Mouse (Mus musculus): ENCODE data around the gene Mettl27. TPM values are rescaled to one million over a fixed set of nuclear protein-coding genes. Genes with fewer than 3 reads are reported as not detected.
"Not testable (repeated sequence)": the region's sequence is repeated elsewhere in the genome, so short reads cannot be mapped to it uniquely, and the experiment has no call there.

The Mettl27 gene
- total RNA-seq, 2 experiments from 2014 or later = 7.3 TPM

GRCm38 (mm10) chr5:134918071-134918832 lies 13.9 kb upstream of the Mettl27 start:
- peak; percentile 34 to 63 for DNase-seq (ENCODE audit: low spot score in 2 of 2)
- intact Hi-C loops (cut with DNase I) = no loop called here

GRCm38 (mm10) chr5:134919097-134919496 lies 13.1 kb upstream of the Mettl27 start:
- intact Hi-C loops (cut with DNase I) = no loop called here
- DNase-seq (ENCODE audit: low spot score in 2 of 2) = no peak

- DNase-seq (ENCODE audit: low spot score in 2 of 2) = peak in 1 of 2 experiments; percentile 9
- intact Hi-C loops (cut with DNase I) = no loop called here
Measured at GRCm38 (mm10) chr5:134920106-134920687, 12.0 kb upstream of the Mettl27 start.

- DNase-seq (ENCODE audit: low spot score in 2 of 2) = no peak
- intact Hi-C loops (cut with DNase I) = no loop called here
Measured at GRCm38 (mm10) chr5:134921106-134921505, 11.1 kb upstream of the Mettl27 start.

- intact Hi-C loops (cut with DNase I) = no loop called here
- DNase-seq (ENCODE audit: low spot score in 2 of 2) = peak in 1 of 2 experiments; percentile 24
Measured at GRCm38 (mm10) chr5:134923141-134923540, 9.0 kb upstream of the Mettl27 start.

GRCm38 (mm10) chr5:134926726-134927125 lies 5.4 kb upstream of the Mettl27 start:
- intact Hi-C loops (cut with DNase I) = no loop called here
- DNase-seq (ENCODE audit: low spot score in 2 of 2) = no peak

- intact Hi-C loops (cut with DNase I) = loop anchor here (5.0 kb wide), 1 partner anchor 37 kb away; no protein-coding TSS in a partner anchor
- DNase-seq (ENCODE audit: low spot score in 2 of 2) = no peak
Measured at GRCm38 (mm10) chr5:134929988-134930387, 2.2 kb upstream of the Mettl27 start.

GRCm38 (mm10) chr5:134932903-134933276 lies 722 bp downstream of the Mettl27 start:
- DNase-seq (ENCODE audit: low spot score in 2 of 2) = peak; percentile 23 to 48
- intact Hi-C loops (cut with DNase I) = loop anchor here (5.0 kb wide), 1 partner anchor 34 kb away; no protein-coding TSS in a partner anchor

GRCm38 (mm10) chr5:134933281-134933680 lies 1.1 kb downstream of the Mettl27 start:
- intact Hi-C loops (cut with DNase I) = loop anchor here (5.0 kb wide), 1 partner anchor 34 kb away; no protein-coding TSS in a partner anchor
- no peak for DNase-seq (ENCODE audit: low spot score in 2 of 2)

- not testable (repeated sequence) for DNase-seq (ENCODE audit: low spot score in 2 of 2)
- intact Hi-C loops (cut with DNase I) = loop anchor here (5.0 kb wide), 1 partner anchor 34 kb away; no protein-coding TSS in a partner anchor
Measured at GRCm38 (mm10) chr5:134933686-134934085, 1.5 kb downstream of the Mettl27 start.

- intact Hi-C loops (cut with DNase I) = loop anchor here (5.0 kb wide), 1 partner anchor 33 kb away; no protein-coding TSS in a partner anchor
- no peak for DNase-seq (ENCODE audit: low spot score in 2 of 2)
Measured at GRCm38 (mm10) chr5:134934666-134935065, 2.5 kb downstream of the Mettl27 start.

GRCm38 (mm10) chr5:134936051-134936450 lies 3.9 kb downstream of the Mettl27 start:
- DNase-seq (ENCODE audit: low spot score in 2 of 2) = no peak
- intact Hi-C loops (cut with DNase I) = no loop called here

- intact Hi-C loops (cut with DNase I) = no loop called here
- no peak for DNase-seq (ENCODE audit: low spot score in 2 of 2)
Measured at GRCm38 (mm10) chr5:134936626-134937185, 4.5 kb downstream of the Mettl27 start.

GRCm38 (mm10) chr5:134939069-134939468 lies 6.9 kb downstream of the Mettl27 start:
- no peak for DNase-seq (ENCODE audit: low spot score in 2 of 2)
- intact Hi-C loops (cut with DNase I) = no loop called here

GRCm38 (mm10) chr5:134939554-134939953 lies 7.4 kb downstream of the Mettl27 start:
- intact Hi-C loops (cut with DNase I); DNase-seq (ENCODE audit: low spot score in 2 of 2): not testable (repeated sequence)

GRCm38 (mm10) chr5:134941472-134942209 lies 9.5 kb downstream of the Mettl27 start:
- intact Hi-C loops (cut with DNase I) = no loop called here
- no peak for DNase-seq (ENCODE audit: low spot score in 2 of 2)

- DNase-seq (ENCODE audit: low spot score in 2 of 2) = no peak
- intact Hi-C loops (cut with DNase I) = no loop called here
Measured at GRCm38 (mm10) chr5:134942740-134943139, 10.6 kb downstream of the Mettl27 start.

- DNase-seq (ENCODE audit: low spot score in 2 of 2) = no peak
- intact Hi-C loops (cut with DNase I) = no loop called here
Measured at GRCm38 (mm10) chr5:134944179-134944578, 12.0 kb downstream of the Mettl27 start.

- intact Hi-C loops (cut with DNase I) = no loop called here
- no peak for DNase-seq (ENCODE audit: low spot score in 2 of 2)
Measured at GRCm38 (mm10) chr5:134945266-134945959, 13.2 kb downstream of the Mettl27 start.
